Mouse (Mus musculus) bone marrow macrophage, adult 2 months (primary cell): ENCODE data around the gene Ptprd.

Experiments used
- CTCF ChIP-seq: IDR thresholded peaks from 2 replicates; pipeline ENCODE4 v1.5.1; 2012; ENCODE audit warnings: low read depth, mild to moderate bottlenecking, low read length, moderate library complexity
- POLR2A ChIP-seq: IDR thresholded peaks from 2 replicates; pipeline ENCODE4 v1.6.1; 2012; ENCODE audit warnings: mild to moderate bottlenecking, low read depth, low read length, borderline replicate concordance

DNA sequence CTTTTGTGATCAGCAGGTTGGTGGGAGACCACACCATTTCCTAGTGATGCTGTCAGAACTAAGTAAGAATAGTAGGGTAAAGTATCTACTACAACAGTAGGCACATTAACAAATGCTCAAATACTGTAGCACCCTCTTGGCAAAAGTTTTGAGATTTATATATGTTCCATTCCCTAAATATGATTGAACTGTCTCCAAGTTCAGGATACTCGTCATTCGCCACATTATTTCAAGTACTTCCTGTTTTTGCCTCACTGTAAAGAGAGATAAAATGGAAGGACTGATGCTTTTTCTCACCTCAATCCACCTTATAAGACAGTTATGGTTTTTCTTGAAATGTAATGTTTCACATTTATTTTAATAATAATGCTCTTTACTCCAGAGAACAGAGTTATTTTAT lies 1086.9 kb downstream of the Ptprd start:
- TF ChIP-seq CTCF (no peak), POLR2A (no peak)
